9 mouse cellular contexts compared by ENCODE assay signal in the genomic region with DNA sequence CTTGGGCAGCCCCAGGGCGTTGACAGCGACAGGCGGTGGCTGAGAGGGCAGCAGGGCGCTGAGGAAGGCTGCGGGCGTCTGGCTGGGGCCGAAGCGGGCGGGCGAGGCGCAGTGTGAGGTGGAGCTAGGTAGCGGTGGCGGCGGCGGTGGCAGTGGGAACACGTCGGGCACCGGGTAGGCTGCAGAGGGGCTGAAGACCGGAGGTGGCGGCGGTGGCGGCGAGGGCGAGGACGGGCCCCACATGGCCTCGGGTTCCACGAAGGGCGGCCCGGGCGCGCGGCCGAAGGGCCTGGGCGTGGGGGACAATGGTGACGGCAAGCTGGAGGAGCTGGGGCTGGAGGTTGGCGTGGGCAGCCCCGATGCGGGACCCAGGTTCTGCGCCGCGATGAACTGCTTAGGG.
DNase-seq lines count a peak whose midpoint lies in the region; ATAC-seq and TF ChIP-seq lines count a peak whose summit lies in the region.
"Had no signal": no experiment of that assay in that cellular context is flagged by ENCODE, and none has a peak within 500 bp of the region (broad histone marks: within the 10 kb centered on the region; RNA-seq: fewer than 3 reads in every experiment).

No protein-coding gene starts in this region.

- peaks cover 23% of the 10 kb centered on the region for H3K36me3 ChIP-seq in kidney, embryonic 14.5 days (ENCODE audit: control insufficient read depth, insufficient read depth, low read length)
- H3K36me3 ChIP-seq in ES-Bruce4 (ENCODE audit: control insufficient read depth, insufficient read depth, low read length, poor library complexity, severe bottlenecking) = no peaks in the 10 kb centered on the region
- H3K36me3 ChIP-seq in hindbrain, embryonic 16.5 days (ENCODE audit: control insufficient read depth, insufficient read depth, low read length) = peaks cover 13% of the 10 kb centered on the region

- no peak overlapping the region for H3K4me2 ChIP-seq in kidney, embryonic 14.5 days (replicated peaks; ENCODE audit: low read depth, low read length)
- peak overlapping the region; percentile 35 for H3K4me2 ChIP-seq in hindbrain, embryonic 16.5 days (ENCODE audit: low read length)
- H3K4me2 ChIP-seq: heart, embryonic 15.5 days had no signal

- H3K9ac ChIP-seq in kidney, embryonic 14.5 days (ENCODE audit: low read depth, low read length) = no peak overlapping the region
- H3K9ac ChIP-seq in ES-Bruce4 (ENCODE audit: low read depth, poor library complexity, severe bottlenecking) = peak overlapping the region; percentile 77
- no peak overlapping the region for H3K9ac ChIP-seq in hindbrain, embryonic 16.5 days (ENCODE audit: low read depth, low read length)
- H3K9ac ChIP-seq: heart, embryonic 15.5 days had no signal

- H3K4me1 ChIP-seq in kidney, embryonic 14.5 days (ENCODE audit: control insufficient read depth, insufficient read depth, low read length) = no peaks in the 10 kb centered on the region
- H3K4me1 ChIP-seq in ES-Bruce4 (ENCODE audit: control insufficient read depth, insufficient read depth, low read length) = no peaks in the 10 kb centered on the region
- no peaks in the 10 kb centered on the region; the same call in 1 of the 2 replicates for H3K4me1 ChIP-seq in hindbrain, embryonic 16.5 days (ENCODE audit: control insufficient read depth, insufficient read depth, low read depth, low read length)

- no peak for TF ChIP-seq POLR2A in ES-Bruce4 (IDR thresholded peaks at IDR 0.05; ENCODE audit: insufficient read depth, low read length)

- no peak overlapping the region for H3K4me3 ChIP-seq in kidney, embryonic 14.5 days (ENCODE audit: low read length)
- H3K4me3 ChIP-seq in ES-Bruce4 (ENCODE audit: low read depth, low read length) = peak overlapping the region; percentile 66
- H3K4me3 ChIP-seq in hindbrain, embryonic 16.5 days (ENCODE audit: low read length) = peak overlapping the region; percentile 20
- H3K4me3 ChIP-seq: heart, embryonic 15.5 days had no signal

- 77% methylated on average over 41 of the region's 41 CpGs for WGBS in kidney, embryonic 14.5 days
- WGBS in hindbrain, embryonic 16.5 days = 50% methylated on average over 36 of the region's 41 CpGs

- DNase-seq in kidney, adult 11 months = no peak
- peak; percentile 42 for DNase-seq in R1 (ENCODE audit: low read depth, low spot score)
- DNase-seq in kidney, adult 18-20 months = no peak
- no peak for DNase-seq in thymus, postnatal 4 days
- DNase-seq: adrenal gland, adult 2 months had no signal

- no peaks in the 10 kb centered on the region for H3K27me3 ChIP-seq in kidney, embryonic 14.5 days (ENCODE audit: control insufficient read depth, insufficient read depth, low read length)
- no peaks in the 10 kb centered on the region for H3K27me3 ChIP-seq in ES-Bruce4 (ENCODE audit: control insufficient read depth, insufficient read depth, low read length, poor library complexity, severe bottlenecking)
- no peaks in the 10 kb centered on the region for H3K27me3 ChIP-seq in hindbrain, embryonic 16.5 days (replicated peaks; ENCODE audit: control insufficient read depth, insufficient read depth, low read length)
- H3K27me3 ChIP-seq: heart, embryonic 15.5 days had no signal

- no peak overlapping the region for H3K27ac ChIP-seq in kidney, embryonic 14.5 days (ENCODE audit: low read depth, low read length)
- H3K27ac ChIP-seq in ES-Bruce4 (ENCODE audit: insufficient read depth, low read length) = no peak overlapping the region
- no peak overlapping the region for H3K27ac ChIP-seq in hindbrain, embryonic 16.5 days (ENCODE audit: low read depth, low read length)
- H3K27ac ChIP-seq: heart, embryonic 15.5 days had no signal

- peaks cover 17% of the 10 kb centered on the region for H3K9me3 ChIP-seq in kidney, embryonic 14.5 days (ENCODE audit: control insufficient read depth, low read length)
- peaks cover 8% of the 10 kb centered on the region; the same call in 1 of the 2 replicates for H3K9me3 ChIP-seq in ES-Bruce4 (replicated peaks; ENCODE audit: control insufficient read depth, insufficient read depth, low read length, poor library complexity, severe bottlenecking)
- peaks cover 11% of the 10 kb centered on the region for H3K9me3 ChIP-seq in hindbrain, embryonic 16.5 days (ENCODE audit: control insufficient read depth, low read length)

- no peak for TF ChIP-seq CTCF in ES-Bruce4 (IDR thresholded peaks at IDR 0.05; ENCODE audit: low read depth, low read length)

- ATAC-seq in kidney, embryonic 14.5 days (ENCODE audit: low FRiP score, low TSS enrichment) = peak; percentile 35
- ATAC-seq in hindbrain, embryonic 16.5 days = no peak

- no peak for TF ChIP-seq EP300 in ES-Bruce4 (IDR thresholded peaks at IDR 0.05; ENCODE audit: insufficient read depth, low read depth, low read length)
